Mouse (Mus musculus): ENCODE data around the gene Il4ra. TPM values are rescaled to one million over a fixed set of nuclear protein-coding genes. Genes with fewer than 3 reads are reported as not detected.

The Il4ra gene
- polyA plus RNA-seq (2014; fragmentation: Nextera tagmentation; extraction: Ambion mirVana): 1.8 and 2.0 TPM in 2 replicates

GRCm38 (mm10) chr7:125551766-125552709 lies at the start of gene Il4ra:
TSS of gene Il4ra (plus strand) at chr7:125552120.
- Histone ChIP-seq H3K4me2 (ENCODE audit: low read depth, low read length) (peak within 1 kb of the TSS; percentile 91), H3K9me3 (replicated peaks; ENCODE audit: control insufficient read depth, low read length) (no peaks in the 10 kb centered on the region), H3K27ac (replicated peaks; ENCODE audit: low read depth, low read length) (no peak within 1 kb of the TSS), H3K27me3 (ENCODE audit: control insufficient read depth, insufficient read depth, low read length) (peaks cover 3% of the 10 kb centered on the region; the same call in 1 of the 2 replicates), H3K9ac (replicated peaks; ENCODE audit: low read length) (peak within 1 kb of the TSS; percentile 65), H3K36me3 (replicated peaks; ENCODE audit: control insufficient read depth, insufficient read depth, low read depth, low read length) (no peaks in the 10 kb centered on the region), H3K4me3 (ENCODE audit: low read depth, low read length) (peak within 1 kb of the TSS; percentile 52), H3K4me1 (ENCODE audit: control insufficient read depth, insufficient read depth, low read length) (peaks cover 6% of the 10 kb centered on the region; the same call in 1 of the 2 replicates)
- DNase-seq (ENCODE audit: low spot score) (peak; percentile 89), ATAC-seq (replicated peaks; ENCODE audit: insufficient number of reproducible peaks, low FRiP score, low TSS enrichment, low read depth) (peak; percentile 91)
- WGBS: 2% methylated on average over 52 of the region's 52 CpGs

GRCm38 (mm10) chr7:125503374-125504092 lies 48.4 kb upstream of the Il4ra start:
- ATAC-seq (replicated peaks; ENCODE audit: insufficient number of reproducible peaks, low FRiP score, low TSS enrichment, low read depth): no peak
- Histone ChIP-seq H3K27ac (replicated peaks; ENCODE audit: low read depth, low read length) (no peak overlapping the region), H3K9me3 (replicated peaks; ENCODE audit: control insufficient read depth, low read length) (no peaks in the 10 kb centered on the region), H3K4me2 (ENCODE audit: low read depth, low read length) (no peak overlapping the region), H3K4me1 (ENCODE audit: control insufficient read depth, insufficient read depth, low read length) (no peaks in the 10 kb centered on the region), H3K9ac (replicated peaks; ENCODE audit: low read length) (no peak overlapping the region), H3K4me3 (ENCODE audit: low read depth, low read length) (no peak overlapping the region), H3K27me3 (ENCODE audit: control insufficient read depth, insufficient read depth, low read length) (no peaks in the 10 kb centered on the region), H3K36me3 (replicated peaks; ENCODE audit: control insufficient read depth, insufficient read depth, low read depth, low read length) (no peaks in the 10 kb centered on the region)
- DNase-seq (ENCODE audit: low spot score): no peak
- WGBS: 87% methylated on average over 5 of the region's 5 CpGs

GRCm38 (mm10) chr7:125504618-125505017 lies 47.3 kb upstream of the Il4ra start:
- no peaks in the 10 kb centered on the region for H3K27me3 ChIP-seq (ENCODE audit: control insufficient read depth, insufficient read depth, low read length)
- DNase-seq (ENCODE audit: low spot score): no peak
- 90% methylated on average over 5 of the region's 5 CpGs for WGBS

GRCm38 (mm10) chr7:125505568-125505967 lies 46.4 kb upstream of the Il4ra start:
- DNase-seq (ENCODE audit: low spot score): no peak
- Histone ChIP-seq H3K9ac (replicated peaks; ENCODE audit: low read length) (no peak overlapping the region), H3K4me2 (ENCODE audit: low read depth, low read length) (no peak overlapping the region), H3K27me3 (ENCODE audit: control insufficient read depth, insufficient read depth, low read length) (no peaks in the 10 kb centered on the region), H3K4me3 (ENCODE audit: low read depth, low read length) (no peak overlapping the region), H3K27ac (replicated peaks; ENCODE audit: low read depth, low read length) (no peak overlapping the region), H3K36me3 (replicated peaks; ENCODE audit: control insufficient read depth, insufficient read depth, low read depth, low read length) (no peaks in the 10 kb centered on the region), H3K9me3 (replicated peaks; ENCODE audit: control insufficient read depth, low read length) (no peaks in the 10 kb centered on the region), H3K4me1 (ENCODE audit: control insufficient read depth, insufficient read depth, low read length) (no peaks in the 10 kb centered on the region)
- 86% methylated on average over 10 of the region's 10 CpGs for WGBS
- ATAC-seq (replicated peaks; ENCODE audit: insufficient number of reproducible peaks, low FRiP score, low TSS enrichment, low read depth): no peak

More at GRCm38 (mm10) chr7:125504618-125505017, 47.3 kb upstream of the Il4ra start:
- H3K27ac ChIP-seq (replicated peaks; ENCODE audit: low read depth, low read length): no peak overlapping the region
- ATAC-seq (replicated peaks; ENCODE audit: insufficient number of reproducible peaks, low FRiP score, low TSS enrichment, low read depth): no peak
- H3K36me3 ChIP-seq (replicated peaks; ENCODE audit: control insufficient read depth, insufficient read depth, low read depth, low read length): no peaks in the 10 kb centered on the region
- no peak overlapping the region for H3K4me2 ChIP-seq (ENCODE audit: low read depth, low read length)
- no peaks in the 10 kb centered on the region for H3K9me3 ChIP-seq (replicated peaks; ENCODE audit: control insufficient read depth, low read length)
- H3K4me3 ChIP-seq (ENCODE audit: low read depth, low read length): no peak overlapping the region
- H3K4me1 ChIP-seq (ENCODE audit: control insufficient read depth, insufficient read depth, low read length): no peaks in the 10 kb centered on the region
- no peak overlapping the region for H3K9ac ChIP-seq (replicated peaks; ENCODE audit: low read length)

GRCm38 (mm10) chr7:125507279-125507678 lies 44.6 kb upstream of the Il4ra start:
- H3K9me3 ChIP-seq (replicated peaks; ENCODE audit: control insufficient read depth, low read length): no peaks in the 10 kb centered on the region
- DNase-seq (ENCODE audit: low spot score) (no peak), ATAC-seq (replicated peaks; ENCODE audit: insufficient number of reproducible peaks, low FRiP score, low TSS enrichment, low read depth) (no peak)
- no peaks in the 10 kb centered on the region for H3K27me3 ChIP-seq (ENCODE audit: control insufficient read depth, insufficient read depth, low read length)
- no peak overlapping the region for H3K9ac ChIP-seq (replicated peaks; ENCODE audit: low read length)
- H3K4me3 ChIP-seq (ENCODE audit: low read depth, low read length): no peak overlapping the region
- 83% methylated on average over 2 of the region's 2 CpGs for WGBS
- H3K4me2 ChIP-seq (ENCODE audit: low read depth, low read length): no peak overlapping the region
- H3K27ac ChIP-seq (replicated peaks; ENCODE audit: low read depth, low read length): no peak overlapping the region
- no peaks in the 10 kb centered on the region for H3K36me3 ChIP-seq (replicated peaks; ENCODE audit: control insufficient read depth, insufficient read depth, low read depth, low read length)
- no peaks in the 10 kb centered on the region for H3K4me1 ChIP-seq (ENCODE audit: control insufficient read depth, insufficient read depth, low read length)

- no peaks in the 10 kb centered on the region for H3K9me3 ChIP-seq (replicated peaks; ENCODE audit: control insufficient read depth, low read length)
- DNase-seq (ENCODE audit: low spot score): no peak
- no peak overlapping the region for H3K9ac ChIP-seq (replicated peaks; ENCODE audit: low read length)
- H3K27ac ChIP-seq (replicated peaks; ENCODE audit: low read depth, low read length): no peak overlapping the region
- no peak for ATAC-seq (replicated peaks; ENCODE audit: insufficient number of reproducible peaks, low FRiP score, low TSS enrichment, low read depth)
- WGBS: 81% methylated on average over 5 of the region's 5 CpGs
- H3K36me3 ChIP-seq (replicated peaks; ENCODE audit: control insufficient read depth, insufficient read depth, low read depth, low read length): no peaks in the 10 kb centered on the region
- H3K4me3 ChIP-seq (ENCODE audit: low read depth, low read length): no peak overlapping the region
- no peaks in the 10 kb centered on the region for H3K27me3 ChIP-seq (ENCODE audit: control insufficient read depth, insufficient read depth, low read length)
- H3K4me1 ChIP-seq (ENCODE audit: control insufficient read depth, insufficient read depth, low read length): no peaks in the 10 kb centered on the region
- no peak overlapping the region for H3K4me2 ChIP-seq (ENCODE audit: low read depth, low read length)
Measured at GRCm38 (mm10) chr7:125511432-125511831, 40.5 kb upstream of the Il4ra start.

- WGBS: 60% methylated on average over 2 of the region's 2 CpGs
- Histone ChIP-seq H3K4me1 (ENCODE audit: control insufficient read depth, insufficient read depth, low read length) (no peaks in the 10 kb centered on the region), H3K4me2 (ENCODE audit: low read depth, low read length) (no peak overlapping the region), H3K4me3 (ENCODE audit: low read depth, low read length) (no peak overlapping the region), H3K36me3 (replicated peaks; ENCODE audit: control insufficient read depth, insufficient read depth, low read depth, low read length) (no peaks in the 10 kb centered on the region), H3K9ac (replicated peaks; ENCODE audit: low read length) (no peak overlapping the region), H3K9me3 (replicated peaks; ENCODE audit: control insufficient read depth, low read length) (no peaks in the 10 kb centered on the region), H3K27me3 (ENCODE audit: control insufficient read depth, insufficient read depth, low read length) (no peaks in the 10 kb centered on the region), H3K27ac (replicated peaks; ENCODE audit: low read depth, low read length) (no peak overlapping the region)
- ATAC-seq (replicated peaks; ENCODE audit: insufficient number of reproducible peaks, low FRiP score, low TSS enrichment, low read depth): no peak
- DNase-seq (ENCODE audit: low spot score): peak; percentile 6
Measured at GRCm38 (mm10) chr7:125511852-125512251, 40.1 kb upstream of the Il4ra start.
